Mouse (Mus musculus) heart, adult 2 months (tissue): ENCODE results near the gene Mustn1.

Experiments used
- CTCF ChIP-seq: fragments of 200-600 bp; IDR thresholded peaks from 2 replicates; pipeline ENCODE4 v1.8.1; 2022; ENCODE audit warnings: antibody characterized with exemption, mild to moderate bottlenecking, moderate library complexity
- EP300 ChIP-seq: fragments of 200-500 bp; IDR thresholded peaks from 2 replicates; pipeline ENCODE4 v1.6.1; 2011; ENCODE audit warnings: low read depth, low read length, control low read depth; ENCODE audit not compliant: insufficient read depth

DNA sequence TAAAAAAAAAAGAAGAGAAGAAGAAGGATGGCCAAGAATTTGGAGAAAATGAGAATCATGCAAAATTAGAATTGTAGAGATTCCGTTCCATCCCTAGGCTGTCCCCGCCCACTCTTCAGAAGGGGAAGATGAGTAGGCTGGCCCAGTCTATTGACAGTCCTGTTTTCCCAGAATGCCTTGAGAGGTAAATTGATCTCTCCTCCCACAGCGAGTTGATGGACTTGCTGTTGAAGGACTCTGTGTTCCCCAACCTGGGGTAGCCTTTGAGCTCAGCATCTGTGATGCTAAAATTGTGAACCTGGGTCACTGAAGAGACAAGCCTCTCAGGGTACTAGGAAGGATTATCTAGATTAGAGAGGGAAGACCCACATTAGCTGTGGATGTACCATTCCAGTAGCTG is 46.5 kb downstream of the Mustn1 start:
- no peak for TF ChIP-seq CTCF
- no peak for TF ChIP-seq EP300
